Mouse (Mus musculus) CH12.LX (cell line): ENCODE results near the gene Dhx32. TPM values are rescaled to one million over a fixed set of nuclear protein-coding genes. Genes with fewer than 3 reads are reported as not detected.

ENCODE experiments used
- DNase-seq: peaks from one replicate; pipeline ENCODE4 v3.0.0-alpha.2; 2013; ENCODE audit errors: extremely low read depth
- H3K27ac ChIP-seq: 2 replicates; pipeline ENCODE4 v1.5.1; 2012; ENCODE audit warnings: low read depth, mild to moderate bottlenecking, control low read depth, moderate library complexity; ENCODE audit not compliant: insufficient read depth
- H3K27me3 ChIP-seq: replicated peaks from 2 replicates; pipeline ENCODE3; 2012; ENCODE audit warnings: inconsistent platforms
- H3K36me3 ChIP-seq, 2 experiments: replicated peaks in 1 of 2; 2 replicates each; pipeline versions ENCODE3 to v1.6.1; 2012; ENCODE audit warnings: inconsistent platforms in 1 of 2, low read length in 1 of 2, mild to moderate bottlenecking in 1 of 2, mixed read lengths in 1 of 2, moderate library complexity in 1 of 2; ENCODE audit not compliant: control insufficient read depth in 1 of 2, insufficient read depth in 1 of 2
- H3K4me1 ChIP-seq, 2 experiments: 2 replicates each; pipeline ENCODE4 v1.6.1; 2012; ENCODE audit warnings: inconsistent platforms in 1 of 2, moderate library complexity in 1 of 2; ENCODE audit not compliant: insufficient read depth in 2 of 2, control insufficient read depth in 1 of 2
- H3K4me2 ChIP-seq: 2 replicates; pipeline ENCODE4 v1.6.1; 2012; ENCODE audit warnings: low read depth, mild to moderate bottlenecking, control low read depth; ENCODE audit not compliant: poor library complexity, insufficient read depth, severe bottlenecking
- H3K4me3 ChIP-seq, 3 experiments: fragments of 150-350 bp in 1 of 3; sonication (generic) in 1 of 3; replicated peaks in 1 of 3; 2 replicates each; pipeline versions ENCODE3 to v1.5.1; 2011 to 2012; ENCODE audit warnings: low read depth in 2 of 3, low read length in 2 of 3, mild to moderate bottlenecking in 2 of 3, moderate library complexity in 2 of 3, control low read depth in 1 of 3, improper control_type of control experiment in 1 of 3, inconsistent platforms in 1 of 3, mixed read lengths in 1 of 3; ENCODE audit not compliant: poor library complexity in 1 of 3
- H3K79me2 ChIP-seq: replicated peaks from 2 replicates; pipeline ENCODE4 v1.6.1; 2012; ENCODE audit warnings: mild to moderate bottlenecking, moderate library complexity; ENCODE audit not compliant: control insufficient read depth, poor library complexity, insufficient read depth, severe bottlenecking; ENCODE audit errors: extremely low read depth
- H3K9ac ChIP-seq: 2 replicates; pipeline ENCODE4 v1.6.1; 2012; ENCODE audit warnings: low read depth, mild to moderate bottlenecking, control low read depth, moderate library complexity; ENCODE audit not compliant: insufficient read depth
- H3K9me3 ChIP-seq: replicated peaks from 2 replicates; pipeline ENCODE3; 2012; ENCODE audit warnings: low read length, inconsistent platforms, mixed read lengths
- BHLHE40 ChIP-seq: IDR thresholded peaks from 2 replicates; pipeline ENCODE4 v1.6.1; 2011; ENCODE audit warnings: mild to moderate bottlenecking, low read depth, low read length, improper control_type of control experiment
- CHD2 ChIP-seq: IDR thresholded peaks from 2 replicates; pipeline ENCODE4 v1.6.1; 2011; ENCODE audit warnings: low read length, improper control_type of control experiment
- CTCF ChIP-seq, 2 experiments: IDR thresholded peaks in 1 of 2; conservative IDR thresholded peaks in 1 of 2; 2 replicates each; pipeline ENCODE4 v1.5.1; 2011 to 2012; ENCODE audit warnings: low read depth in 2 of 2, low read length in 2 of 2, improper control_type of control experiment in 1 of 2, inconsistent platforms in 1 of 2, mild to moderate bottlenecking in 1 of 2, moderate library complexity in 1 of 2
- E2F4 ChIP-seq: IDR thresholded peaks from 2 replicates; pipeline ENCODE4 v1.6.1; 2011; ENCODE audit warnings: low read depth, low read length, improper control_type of control experiment; ENCODE audit not compliant: insufficient replicate concordance
- EP300 ChIP-seq: IDR thresholded peaks from 2 replicates; pipeline ENCODE4 v1.6.1; 2011; ENCODE audit warnings: low read length, improper control_type of control experiment
- ETS1 ChIP-seq: conservative IDR thresholded peaks from 2 replicates; pipeline ENCODE4 v1.6.1; 2012; ENCODE audit warnings: low read depth, mild to moderate bottlenecking, inconsistent platforms, low read length, improper control_type of control experiment, moderate library complexity
- JUN ChIP-seq: IDR thresholded peaks from 2 replicates; pipeline ENCODE4 v1.6.1; 2011; ENCODE audit warnings: low read depth, mild to moderate bottlenecking, low read length, improper control_type of control experiment, moderate library complexity; ENCODE audit not compliant: insufficient read depth
- JUND ChIP-seq: conservative IDR thresholded peaks from 2 replicates; pipeline ENCODE4 v1.6.1; 2011; ENCODE audit warnings: low read depth, low read length, improper control_type of control experiment
- KAT2A ChIP-seq: IDR thresholded peaks from 2 replicates; pipeline ENCODE4 v1.6.1; 2012; ENCODE audit warnings: low read length, improper control_type of control experiment, inconsistent platforms; ENCODE audit not compliant: insufficient replicate concordance
- MAZ ChIP-seq: IDR thresholded peaks from 2 replicates; pipeline ENCODE4 v1.6.1; 2012; ENCODE audit warnings: low read depth, mild to moderate bottlenecking, inconsistent platforms, low read length, improper control_type of control experiment, moderate library complexity
- MXI1 ChIP-seq: IDR thresholded peaks from 2 replicates; pipeline ENCODE4 v1.6.1; 2011; ENCODE audit warnings: mild to moderate bottlenecking, low read depth, low read length, improper control_type of control experiment
- NRF1 ChIP-seq: IDR thresholded peaks from 2 replicates; pipeline ENCODE4 v1.6.1; 2014; ENCODE audit warnings: low read depth, mild to moderate bottlenecking, inconsistent platforms, low read length, improper control_type of control experiment, moderate library complexity
- TCF12 ChIP-seq: IDR thresholded peaks from 2 replicates; pipeline ENCODE4 v1.6.1; 2014; ENCODE audit warnings: low read depth, mild to moderate bottlenecking, inconsistent platforms, low read length, improper control_type of control experiment
- UBTF ChIP-seq: IDR thresholded peaks from 2 replicates; pipeline ENCODE4 v1.6.1; 2012; ENCODE audit warnings: low read depth, mild to moderate bottlenecking, inconsistent platforms, low read length, improper control_type of control experiment, moderate library complexity
- USF1 ChIP-seq: IDR thresholded peaks from 2 replicates; pipeline ENCODE4 v1.6.1; 2014; ENCODE audit warnings: low read depth, mild to moderate bottlenecking, inconsistent platforms, low read length, improper control_type of control experiment
- USF2 ChIP-seq: conservative IDR thresholded peaks from 2 replicates; pipeline ENCODE4 v1.6.1; 2011; ENCODE audit warnings: low read depth, low read length, improper control_type of control experiment
- ZC3H11A ChIP-seq: IDR thresholded peaks from 2 replicates; pipeline ENCODE4 v1.6.1; 2012; ENCODE audit warnings: low read depth, mild to moderate bottlenecking, inconsistent platforms, low read length, improper control_type of control experiment
- ZMIZ1 ChIP-seq: IDR thresholded peaks from 2 replicates; pipeline ENCODE4 v1.6.1; 2012; ENCODE audit warnings: low read depth, mild to moderate bottlenecking, inconsistent platforms, low read length, improper control_type of control experiment
- dilution Hi-C: fragments of 300-500 bp; cut with MboI; formaldehyde crosslinking; loops from 2 replicates; pipeline ENCODE4 v1.14.3; 2020; ENCODE audit warnings: low sequenced_read_pairs; ENCODE audit not compliant: extremely low pct_unique_long_range_greater_than_20kb, extremely low pct_ligation_motif_present
- in situ Hi-C: fragments of 300-500 bp; cut with MboI; formaldehyde crosslinking; loops from 3 replicates; pipeline ENCODE4 v1.14.3; 2019; ENCODE audit warnings: low sequenced_read_pairs, low pct_ligation_motif_present, low pct_unique_long_range_greater_than_20kb, mixed read lengths
- polyA plus RNA-seq: library from polyadenylated mRNA; unstranded; fragments of >175 nt; gene quantifications from 2 replicates; pipeline ENCODE4 v1.2.1, GENCODE M21; 2012; ENCODE audit warnings: low read depth; ENCODE audit not compliant: insufficient read length
- total RNA-seq, 2 experiments: library from RNA; depleted of rRNA; stranded (reverse); fragments of 300-350 nt in 1 of 2; fragments of >200 nt in 1 of 2; gene quantifications; 2 replicates each; pipeline ENCODE4 v1.2.3; 2012 to 2014

The Dhx32 gene
- total and polyA plus RNA-seq, 3 experiments, result 16.3 to 20.6 (median 16.9) TPM

- TF ChIP-seq CHD2 (no peak), E2F4 (no peak), USF1 (no peak), CTCF (conservative IDR thresholded peaks at IDR 0.05 in 1 of 2, IDR thresholded peaks at IDR 0.05 in 1 of 2; ENCODE audit: low read depth in 2 of 2, low read length in 2 of 2) (no peak), ZMIZ1 (no peak; the same call in 1 of the 2 replicates)
Measured at GRCm38 (mm10) chr7:133776626-133776996, 5.9 kb downstream of the Dhx32 start, which contains the start of gene Fank1 (continued).

GRCm38 (mm10) chr7:133775796-133776625 is 6.5 kb downstream of the Dhx32 start:
- Histone ChIP-seq H3K27ac (no peak overlapping the region), H3K36me3 (no peaks in the 10 kb centered on the region), H3K79me2 (no peaks in the 10 kb centered on the region), H3K4me3 (peak overlapping the region; percentile 68 to 82 (median 78)), H3K4me1 (peaks cover 2 to 19% of the 10 kb centered on the region in 2 experiments; a peak in 3 of 4 replicates), H3K9me3 (no peaks in the 10 kb centered on the region), H3K27me3 (peaks cover 28% of the 10 kb centered on the region), H3K9ac (peak overlapping the region; percentile 34), H3K4me2 (peak overlapping the region; percentile 80)
- in situ Hi-C loops, result no loop called here
- TF ChIP-seq KAT2A, result 0 out of 2 replicates have a peak, but pooled peaks have one; percentile 29
- no peak for TF ChIP-seq MXI1
- TF ChIP-seq NRF1, result no peak
- TF ChIP-seq MAZ, result no peak
- 0 out of 2 replicates have a peak, but pooled peaks have one; percentile 33 for TF ChIP-seq EP300
- TF ChIP-seq TCF12, result 0 out of 2 replicates have a peak, but pooled peaks have one; percentile 46
- TF ChIP-seq ZC3H11A, result no peak
- no peak for TF ChIP-seq USF2
- TF ChIP-seq UBTF, result 0 out of 2 replicates have a peak, but pooled peaks have one; percentile 85
- dilution Hi-C loops, result no loop called here
- DNase-seq, result no peak

- H3K4me1 ChIP-seq, result peaks cover 2 to 19% of the 10 kb centered on the region in 2 experiments; a peak in 3 of 4 replicates
- no peak overlapping the region for H3K27ac ChIP-seq
- H3K9ac ChIP-seq, result 0 out of 2 replicates have a peak overlapping the region, but pooled peaks have one; percentile 34
- no peak overlapping the region for H3K4me3 ChIP-seq
- in situ Hi-C loops (no loop called here), dilution Hi-C loops (no loop called here)
- H3K9me3 ChIP-seq, result no peaks in the 10 kb centered on the region
- no peaks in the 10 kb centered on the region for H3K36me3 ChIP-seq
- peaks cover 21% of the 10 kb centered on the region for H3K27me3 ChIP-seq
- H3K79me2 ChIP-seq, result no peaks in the 10 kb centered on the region
- DNase-seq, result peak; percentile 58
- H3K4me2 ChIP-seq, result peak overlapping the region; percentile 80
- 0 out of 2 replicates have a peak, but pooled peaks have one; percentile 22 for TF ChIP-seq ETS1
- TF ChIP-seq KAT2A, result no peak
- peak; percentile 36; the same call in 1 of the 2 replicates for TF ChIP-seq JUN
- peak; percentile 44; the same call in 1 of the 2 replicates for TF ChIP-seq EP300
- TF ChIP-seq JUND, result peak; percentile 47; the same call in 1 of the 2 replicates
- no peak for TF ChIP-seq BHLHE40
Measured at GRCm38 (mm10) chr7:133775179-133775578, 7.3 kb downstream of the Dhx32 start.
